Mouse (Mus musculus) heart, adult 2 months (tissue): ENCODE measurements around the gene BC030499.

ENCODE experiments used
- CTCF ChIP-seq: fragments of 200-600 bp; IDR thresholded peaks from 2 replicates; pipeline ENCODE4 v1.8.1; 2022; ENCODE audit warnings: antibody characterized with exemption, mild to moderate bottlenecking, moderate library complexity
- POLR2A ChIP-seq: fragments of 200-500 bp; IDR thresholded peaks from 2 replicates; pipeline ENCODE4 v1.6.1; 2011; ENCODE audit warnings: mild to moderate bottlenecking, low read depth, low read length, control low read depth; ENCODE audit not compliant: insufficient read depth

GRCm38 (mm10) chr11:78247727-78248140 lies 42.9 kb upstream of the BC030499 start:
- TF ChIP-seq CTCF (no peak), POLR2A (no peak)
